Mouse (Mus musculus) embryonic fibroblast, embryonic 13.5 days (primary cell): ENCODE results near the gene Olfr303.

ENCODE experiments used
- CTCF ChIP-seq: IDR thresholded peaks from 2 replicates; pipeline ENCODE4 v1.5.1; 2011; ENCODE audit warnings: mild to moderate bottlenecking, control low read depth, low read length, moderate library complexity, borderline replicate concordance; ENCODE audit not compliant: insufficient read depth
- POLR2A ChIP-seq: IDR thresholded peaks from 2 replicates; pipeline ENCODE4 v1.6.1; 2011; ENCODE audit warnings: low read depth, mild to moderate bottlenecking, control low read depth, low read length, moderate library complexity

DNA sequence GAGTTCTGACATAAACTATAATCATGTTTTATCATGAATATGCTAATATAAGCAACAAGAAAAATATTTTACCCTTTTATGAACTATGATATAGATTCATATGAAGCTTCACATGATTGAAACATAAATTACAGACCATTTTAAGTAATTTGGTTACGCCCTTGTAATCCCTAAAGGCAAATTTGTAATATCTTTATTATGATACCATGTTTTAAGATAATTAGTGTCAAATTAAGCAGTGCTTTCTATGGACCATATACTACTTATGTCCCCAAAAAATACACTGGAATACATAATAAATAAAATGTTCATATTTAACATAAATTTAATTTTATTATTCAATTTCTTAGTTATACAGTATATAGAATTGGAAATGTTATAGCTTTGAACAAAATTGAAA, 30.8 kb downstream of the Olfr303 start, which contains the start of gene Olfr305:
- TF ChIP-seq CTCF (no peak), POLR2A (no peak)
